Mouse (Mus musculus): Measurements from ENCODE around the gene Gm21312.
"Not testable (repeated sequence)": the region's sequence is repeated elsewhere in the genome, so short reads cannot be mapped to it uniquely, and the experiment has no call there.

The Gm21312 gene

DNA sequence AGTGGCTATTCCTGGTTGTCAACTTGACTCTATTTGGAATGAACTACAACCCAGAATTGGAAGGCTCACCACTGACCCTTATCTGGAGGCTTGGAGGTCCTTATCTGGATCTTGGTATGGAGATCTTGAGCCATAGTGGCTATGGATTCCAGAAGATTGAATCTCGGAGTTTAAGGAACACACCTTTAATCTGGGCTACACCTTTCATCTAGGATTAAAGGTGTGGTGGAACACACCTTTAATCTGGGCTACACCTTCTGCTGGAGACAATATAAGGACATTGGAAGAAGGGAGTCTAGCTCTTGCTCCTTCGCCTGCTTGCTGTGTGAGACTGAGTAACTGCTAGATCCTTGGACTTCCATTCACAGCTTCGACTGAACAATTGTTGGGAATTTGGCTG is at the start of gene Gm21312:
Gene Gm21312, plus strand, starts transcription at position 301 of the 400 bp plus-strand sequence.
- not testable (repeated sequence) for DNase-seq (ENCODE audit: low spot score)

DNA sequence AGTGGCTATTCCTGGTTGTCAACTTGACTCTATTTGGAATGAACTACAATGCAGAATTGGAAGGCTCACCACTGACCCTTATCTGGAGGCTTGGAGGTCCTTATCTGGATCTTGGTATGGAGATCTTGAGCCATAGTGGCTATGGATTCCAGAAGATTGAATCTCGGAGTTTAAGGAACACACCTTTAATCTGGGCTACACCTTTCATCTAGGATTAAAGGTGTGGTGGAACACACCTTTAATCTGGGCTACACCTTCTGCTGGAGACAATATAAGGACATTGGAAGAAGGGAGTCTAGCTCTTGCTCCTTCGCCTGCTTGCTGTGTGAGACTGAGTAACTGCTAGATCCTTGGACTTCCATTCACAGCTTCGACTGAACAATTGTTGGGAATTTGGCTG is 34.1 kb upstream of the Gm21312 start, which contains the start of gene Gm21293:
Gene Gm21293, plus strand, starts transcription at position 301 of the 400 bp plus-strand sequence.
- not testable (repeated sequence) for DNase-seq (ENCODE audit: low spot score)

DNA sequence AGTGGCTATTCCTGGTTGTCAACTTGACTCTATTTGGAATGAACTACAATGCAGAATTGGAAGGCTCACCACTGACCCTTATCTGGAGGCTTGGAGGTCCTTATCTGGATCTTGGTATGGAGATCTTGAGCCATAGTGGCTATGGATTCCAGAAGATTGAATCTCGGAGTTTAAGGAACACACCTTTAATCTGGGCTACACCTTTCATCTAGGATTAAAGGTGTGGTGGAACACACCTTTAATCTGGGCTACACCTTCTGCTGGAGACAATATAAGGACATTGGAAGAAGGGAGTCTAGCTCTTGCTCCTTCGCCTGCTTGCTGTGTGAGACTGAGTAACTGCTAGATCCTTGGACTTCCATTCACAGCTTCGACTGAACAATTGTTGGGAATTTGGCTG is 25.6 kb upstream of the Gm21312 start, which contains the start of gene Gm6763:
Gene Gm6763, plus strand, starts transcription at position 301 of the 400 bp plus-strand sequence.
- not testable (repeated sequence) for DNase-seq (ENCODE audit: low spot score)

DNA sequence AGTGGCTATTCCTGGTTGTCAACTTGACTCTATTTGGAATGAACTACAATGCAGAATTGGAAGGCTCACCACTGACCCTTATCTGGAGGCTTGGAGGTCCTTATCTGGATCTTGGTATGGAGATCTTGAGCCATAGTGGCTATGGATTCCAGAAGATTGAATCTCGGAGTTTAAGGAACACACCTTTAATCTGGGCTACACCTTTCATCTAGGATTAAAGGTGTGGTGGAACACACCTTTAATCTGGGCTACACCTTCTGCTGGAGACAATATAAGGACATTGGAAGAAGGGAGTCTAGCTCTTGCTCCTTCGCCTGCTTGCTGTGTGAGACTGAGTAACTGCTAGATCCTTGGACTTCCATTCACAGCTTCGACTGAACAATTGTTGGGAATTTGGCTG is 17.1 kb upstream of the Gm21312 start, which contains the start of gene Gm8764:
Gene Gm8764, plus strand, starts transcription at position 301 of the 400 bp plus-strand sequence.
- not testable (repeated sequence) for DNase-seq (ENCODE audit: low spot score)

DNA sequence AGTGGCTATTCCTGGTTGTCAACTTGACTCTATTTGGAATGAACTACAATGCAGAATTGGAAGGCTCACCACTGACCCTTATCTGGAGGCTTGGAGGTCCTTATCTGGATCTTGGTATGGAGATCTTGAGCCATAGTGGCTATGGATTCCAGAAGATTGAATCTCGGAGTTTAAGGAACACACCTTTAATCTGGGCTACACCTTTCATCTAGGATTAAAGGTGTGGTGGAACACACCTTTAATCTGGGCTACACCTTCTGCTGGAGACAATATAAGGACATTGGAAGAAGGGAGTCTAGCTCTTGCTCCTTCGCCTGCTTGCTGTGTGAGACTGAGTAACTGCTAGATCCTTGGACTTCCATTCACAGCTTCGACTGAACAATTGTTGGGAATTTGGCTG is 8.6 kb upstream of the Gm21312 start, which contains the start of gene Gm21304:
Gene Gm21304, plus strand, starts transcription at position 301 of the 400 bp plus-strand sequence.
- DNase-seq (ENCODE audit: low spot score): not testable (repeated sequence)

DNA sequence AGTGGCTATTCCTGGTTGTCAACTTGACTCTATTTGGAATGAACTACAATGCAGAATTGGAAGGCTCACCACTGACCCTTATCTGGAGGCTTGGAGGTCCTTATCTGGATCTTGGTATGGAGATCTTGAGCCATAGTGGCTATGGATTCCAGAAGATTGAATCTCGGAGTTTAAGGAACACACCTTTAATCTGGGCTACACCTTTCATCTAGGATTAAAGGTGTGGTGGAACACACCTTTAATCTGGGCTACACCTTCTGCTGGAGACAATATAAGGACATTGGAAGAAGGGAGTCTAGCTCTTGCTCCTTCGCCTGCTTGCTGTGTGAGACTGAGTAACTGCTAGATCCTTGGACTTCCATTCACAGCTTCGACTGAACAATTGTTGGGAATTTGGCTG is 8.4 kb downstream of the Gm21312 start, which contains the start of gene Gm20765:
Gene Gm20765, plus strand, starts transcription at position 301 of the 400 bp plus-strand sequence.
- not testable (repeated sequence) for DNase-seq (ENCODE audit: low spot score)

DNA sequence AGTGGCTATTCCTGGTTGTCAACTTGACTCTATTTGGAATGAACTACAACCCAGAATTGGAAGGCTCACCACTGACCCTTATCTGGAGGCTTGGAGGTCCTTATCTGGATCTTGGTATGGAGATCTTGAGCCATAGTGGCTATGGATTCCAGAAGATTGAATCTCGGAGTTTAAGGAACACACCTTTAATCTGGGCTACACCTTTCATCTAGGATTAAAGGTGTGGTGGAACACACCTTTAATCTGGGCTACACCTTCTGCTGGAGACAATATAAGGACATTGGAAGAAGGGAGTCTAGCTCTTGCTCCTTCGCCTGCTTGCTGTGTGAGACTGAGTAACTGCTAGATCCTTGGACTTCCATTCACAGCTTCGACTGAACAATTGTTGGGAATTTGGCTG is 16.9 kb downstream of the Gm21312 start, which contains the start of gene Gm4340:
Gene Gm4340, plus strand, starts transcription at position 301 of the 400 bp plus-strand sequence.
- DNase-seq (ENCODE audit: low spot score): not testable (repeated sequence)

DNA sequence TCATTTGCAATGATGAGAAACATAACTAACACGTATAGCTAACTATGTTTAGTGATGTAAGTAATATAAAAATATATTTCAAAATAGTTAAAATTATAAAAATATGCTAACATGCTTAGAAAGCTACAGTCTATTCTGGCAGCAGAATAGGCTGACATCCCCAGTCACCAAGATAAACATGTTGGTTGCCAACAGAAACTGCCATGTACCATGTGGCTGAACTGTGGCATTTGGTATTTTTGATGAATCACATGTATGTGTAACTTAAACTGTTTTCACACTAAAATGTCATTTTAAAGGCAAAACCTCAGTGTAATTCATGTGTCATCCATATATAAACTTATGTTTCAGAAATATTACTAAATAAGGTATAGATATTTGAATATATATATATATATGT is 32.8 kb downstream of the Gm21312 start:
- DNase-seq (ENCODE audit: low spot score): no peak

DNA sequence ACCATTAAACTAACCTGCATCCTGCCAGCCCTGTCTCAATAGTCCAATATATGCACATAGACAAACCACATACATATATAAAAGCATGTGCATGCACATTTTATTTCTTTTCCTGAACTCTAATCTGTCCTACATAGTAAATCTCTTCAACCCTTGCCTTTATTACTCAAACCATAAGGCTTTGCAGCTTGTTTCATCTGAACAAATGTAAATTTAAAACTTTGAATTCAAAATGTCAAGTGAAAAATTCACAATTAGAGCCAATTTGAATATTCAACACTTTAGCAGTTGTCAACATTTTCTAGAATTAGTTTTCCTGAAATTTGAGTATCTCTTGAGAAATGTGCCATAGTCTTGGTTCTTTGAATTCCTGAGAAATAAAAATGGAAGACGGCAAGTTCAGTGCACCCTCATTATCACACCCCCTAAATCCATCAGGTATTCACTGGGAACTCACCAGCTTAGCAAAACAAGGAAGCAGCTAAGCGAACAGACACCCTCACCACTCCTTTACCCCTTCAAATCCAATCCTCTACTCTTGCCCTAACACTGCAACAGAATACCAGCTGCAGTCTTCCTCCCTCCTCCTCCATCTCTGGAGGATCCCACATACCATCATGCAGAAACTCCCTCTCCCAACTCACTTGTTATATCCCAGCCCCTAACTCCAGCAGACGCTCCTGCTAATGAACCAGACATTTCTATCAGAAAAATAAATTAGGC is 33.6 kb downstream of the Gm21312 start:
- no peak for DNase-seq (ENCODE audit: low spot score)

DNA sequence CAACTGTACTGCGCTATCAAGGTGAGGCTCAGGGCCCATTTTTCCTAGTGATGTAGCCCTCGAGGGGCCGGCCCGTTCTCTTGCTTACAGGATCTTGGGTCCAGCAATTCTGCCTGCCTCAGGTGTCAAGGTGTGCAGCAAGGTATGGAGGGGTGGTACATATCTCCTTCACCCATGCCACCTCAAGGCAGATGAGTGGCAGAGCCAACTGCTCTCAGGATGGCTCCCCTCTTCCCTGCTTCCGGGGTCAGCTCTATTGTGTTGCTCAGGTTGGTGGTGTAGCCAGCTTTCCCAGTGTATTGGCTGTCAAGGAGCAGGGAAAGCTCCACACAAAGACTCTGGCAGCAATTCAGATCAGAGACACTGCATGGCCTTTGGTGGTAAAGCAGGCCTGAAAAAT is 37.7 kb downstream of the Gm21312 start:
- no peak for DNase-seq (ENCODE audit: low spot score)

DNA sequence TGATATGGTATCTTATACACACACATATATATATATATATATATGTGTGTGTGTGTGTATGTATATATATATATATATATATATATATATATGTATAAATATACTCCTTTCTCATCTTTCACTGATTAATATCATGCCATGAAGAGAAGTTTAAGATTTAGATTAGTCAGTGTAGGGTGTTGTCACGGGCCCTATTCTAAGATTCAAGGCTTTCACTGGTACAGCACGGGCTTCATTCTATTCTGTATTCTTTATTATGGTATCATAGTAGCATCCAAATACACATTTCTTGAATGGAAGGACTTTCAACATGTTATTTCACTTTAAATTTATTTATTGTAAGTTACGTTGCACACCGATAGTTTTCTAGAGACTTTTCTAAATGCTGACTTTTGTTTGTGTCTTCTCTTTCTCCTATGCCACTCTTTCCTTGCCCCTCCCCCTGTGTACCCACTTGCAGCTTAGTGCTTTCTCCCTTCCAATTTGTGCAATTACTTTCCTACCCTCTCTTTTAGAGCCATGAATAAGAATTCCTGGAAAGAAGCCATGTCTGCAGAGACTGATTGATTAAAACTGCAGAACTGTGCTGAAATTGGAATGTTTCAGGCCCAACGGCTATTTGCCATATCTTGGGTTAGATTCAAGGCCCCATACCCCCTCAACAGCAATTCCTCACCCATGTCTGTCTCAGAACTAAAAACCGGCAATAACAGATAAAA is 43.6 kb downstream of the Gm21312 start:
- no peak for DNase-seq (ENCODE audit: low spot score)

Measured in urinary bladder, postnatal 10 days (tissue).